Mouse (Mus musculus): ENCODE data around the gene Bmper.

DNA sequence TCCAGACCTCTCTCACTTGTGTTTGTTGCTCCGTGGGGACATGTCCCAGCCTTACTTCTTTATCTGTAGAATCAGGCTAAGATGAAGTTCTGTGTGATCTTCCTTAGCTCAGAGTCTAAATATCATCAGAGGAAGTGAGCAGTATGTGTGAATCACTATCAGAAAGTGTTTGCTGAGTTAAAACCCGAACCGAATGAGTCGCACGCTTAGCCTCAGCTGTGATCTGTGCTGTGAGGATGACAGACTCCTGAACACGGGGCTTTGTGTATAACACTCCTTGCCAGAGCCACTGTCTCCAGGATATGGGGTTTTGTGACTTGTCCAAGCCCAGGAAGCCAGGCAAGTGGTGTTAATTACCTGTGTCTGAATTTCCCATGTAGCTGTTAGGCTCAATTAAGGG lies 28.1 kb downstream of the Bmper start:
- TF ChIP-seq CTCF (IDR thresholded peaks at IDR 0.05; ENCODE audit: low read depth) (no peak), EP300 (optimal IDR thresholded peaks at IDR 0.05) (no peak)

Measured in stomach, postnatal 0 days (tissue).